Mouse (Mus musculus) lung, embryonic 15.5 days (tissue): Measurements from ENCODE around the gene Alkbh2. TPM values are rescaled to one million over a fixed set of nuclear protein-coding genes. Genes with fewer than 3 reads are reported as not detected.

Experiments
- ATAC-seq: fragments of 200-750 bp; cut with Nextera tagmentation; 2 replicates; pipeline ENCODE4 v1.8.0; 2017; ENCODE audit warnings: moderate number of reproducible peaks, borderline replicate concordance; ENCODE audit not compliant: low FRiP score, low TSS enrichment; ENCODE audit errors: extremely low read depth
- H3K27ac ChIP-seq: fragments of 300-500 bp; sonication (generic); 2 replicates; pipeline ENCODE4 v1.5.1; 2015; ENCODE audit warnings: moderate library complexity, mild to moderate bottlenecking, inconsistent platforms
- H3K27me3 ChIP-seq: fragments of 300-500 bp; sonication (generic); 2 replicates; pipeline ENCODE4 v1.6.1; 2015; ENCODE audit warnings: inconsistent platforms
- H3K36me3 ChIP-seq: fragments of 300-500 bp; sonication (generic); 2 replicates; pipeline ENCODE4 v1.6.1; 2015; ENCODE audit warnings: inconsistent platforms
- H3K4me1 ChIP-seq: fragments of 300-500 bp; sonication (generic); 2 replicates; pipeline ENCODE4 v1.6.1; 2015; ENCODE audit warnings: inconsistent platforms
- H3K4me2 ChIP-seq: fragments of 300-500 bp; sonication (generic); 2 replicates; pipeline ENCODE4 v1.6.1; 2015; ENCODE audit warnings: inconsistent platforms, mild to moderate bottlenecking, moderate library complexity
- H3K4me3 ChIP-seq: fragments of 300-500 bp; sonication (generic); 2 replicates; pipeline ENCODE4 v1.5.1; 2015; ENCODE audit warnings: mild to moderate bottlenecking, inconsistent platforms
- H3K9ac ChIP-seq: fragments of 300-500 bp; sonication (generic); 2 replicates; pipeline ENCODE4 v1.6.1; 2015; ENCODE audit warnings: inconsistent platforms
- H3K9me3 ChIP-seq: fragments of 300-500 bp; sonication (generic); 2 replicates; pipeline ENCODE4 v1.6.1; 2016; ENCODE audit warnings: inconsistent platforms
- WGBS: fragments of 180-500 bp; shearing (Covaris S2); methylation state at CpG from one replicate; pipeline ENCODE4 v1.1.7; 2015; 5-methylcytosine and 5-hydroxymethylcytosine counted together
- polyA plus RNA-seq: library from polyadenylated mRNA; unstranded; fragments of >200 nt; fragmentation: Nextera tagmentation; extraction: Ambion mirVana; gene quantifications from 2 replicates; pipeline ENCODE4 v1.2.1, GENCODE M21; 2015

The Alkbh2 gene
- polyA plus RNA-seq, 1 experiment from 2014 or later: 10.3 TPM

DNA sequence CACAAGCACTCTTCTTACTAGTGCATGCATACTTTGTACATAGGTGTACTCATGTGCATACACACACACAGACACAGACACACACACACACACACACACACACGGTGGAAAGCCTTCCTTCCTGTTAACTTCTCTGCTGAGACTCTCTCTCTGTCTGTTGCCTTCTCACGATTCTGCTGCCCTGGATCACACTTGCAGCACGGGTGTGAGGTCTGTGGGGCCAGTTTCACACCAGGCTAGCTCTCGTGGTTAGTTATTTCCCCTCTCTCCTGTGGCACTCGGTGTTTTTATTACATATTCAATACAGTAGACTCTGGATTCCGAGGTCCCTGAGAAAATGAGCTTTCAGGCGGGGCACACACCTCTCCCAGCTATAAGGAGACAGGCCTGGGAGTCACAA is 11.4 kb downstream of the Alkbh2 start:
- Histone ChIP-seq H3K4me1 (no peaks in the 10 kb centered on the region), H3K36me3 (peaks cover 50% of the 10 kb centered on the region), H3K4me3 (no peak overlapping the region), H3K9ac (no peak overlapping the region), H3K4me2 (no peak overlapping the region), H3K9me3 (no peaks in the 10 kb centered on the region), H3K27ac (no peak overlapping the region), H3K27me3 (no peaks in the 10 kb centered on the region)
- ATAC-seq: no peak
- WGBS: 73% methylated on average over 7 of the region's 7 CpGs

DNA sequence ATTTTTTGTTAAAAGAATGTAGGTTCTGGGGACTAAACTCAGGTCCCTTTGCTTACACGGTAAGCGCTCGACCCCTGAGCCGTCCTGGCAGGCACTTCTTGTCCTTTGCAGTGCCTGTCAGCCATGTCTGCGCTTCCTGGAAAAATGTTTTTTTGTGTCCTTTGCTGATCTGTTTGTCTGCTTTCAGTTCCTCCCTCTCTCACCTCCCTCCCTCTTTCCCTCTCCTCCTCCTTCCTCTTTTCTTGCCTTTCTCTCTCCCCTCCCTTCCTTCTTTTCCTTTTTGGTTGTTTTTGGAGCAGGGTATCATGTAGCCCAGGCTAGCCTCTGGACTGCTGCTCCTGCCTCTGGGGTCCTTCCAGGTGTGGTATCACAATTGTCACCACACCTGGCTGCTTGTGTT is 13.0 kb downstream of the Alkbh2 start:
- Histone ChIP-seq H3K9me3 (no peaks in the 10 kb centered on the region), H3K4me2 (no peak overlapping the region), H3K27me3 (no peaks in the 10 kb centered on the region), H3K36me3 (peaks cover 50% of the 10 kb centered on the region), H3K27ac (no peak overlapping the region), H3K4me3 (no peak overlapping the region), H3K9ac (no peak overlapping the region), H3K4me1 (no peaks in the 10 kb centered on the region)
- 73% methylated on average over 5 of the region's 5 CpGs for WGBS
- no peak for ATAC-seq

DNA sequence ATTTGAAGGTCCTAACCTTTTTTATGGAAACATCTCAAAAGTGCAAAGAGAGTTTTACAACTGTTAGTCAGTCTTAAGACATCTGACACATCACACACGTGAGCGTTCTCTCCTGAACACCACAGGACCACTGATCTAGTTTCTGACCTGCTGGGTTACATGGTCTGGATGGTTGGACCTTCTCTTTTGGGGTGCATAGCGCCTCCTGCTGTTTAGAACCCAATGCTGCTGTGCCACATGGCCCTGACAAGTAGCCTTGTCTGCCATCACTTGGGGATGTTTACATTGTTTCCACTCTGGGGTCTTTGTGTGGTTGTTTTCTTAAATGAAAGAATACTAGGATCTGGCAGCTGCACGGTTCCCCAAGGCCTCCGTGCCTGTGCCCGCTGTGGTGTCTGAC is 14.7 kb downstream of the Alkbh2 start:
- ATAC-seq: no peak
- 81% methylated on average over 6 of the region's 6 CpGs for WGBS

DNA sequence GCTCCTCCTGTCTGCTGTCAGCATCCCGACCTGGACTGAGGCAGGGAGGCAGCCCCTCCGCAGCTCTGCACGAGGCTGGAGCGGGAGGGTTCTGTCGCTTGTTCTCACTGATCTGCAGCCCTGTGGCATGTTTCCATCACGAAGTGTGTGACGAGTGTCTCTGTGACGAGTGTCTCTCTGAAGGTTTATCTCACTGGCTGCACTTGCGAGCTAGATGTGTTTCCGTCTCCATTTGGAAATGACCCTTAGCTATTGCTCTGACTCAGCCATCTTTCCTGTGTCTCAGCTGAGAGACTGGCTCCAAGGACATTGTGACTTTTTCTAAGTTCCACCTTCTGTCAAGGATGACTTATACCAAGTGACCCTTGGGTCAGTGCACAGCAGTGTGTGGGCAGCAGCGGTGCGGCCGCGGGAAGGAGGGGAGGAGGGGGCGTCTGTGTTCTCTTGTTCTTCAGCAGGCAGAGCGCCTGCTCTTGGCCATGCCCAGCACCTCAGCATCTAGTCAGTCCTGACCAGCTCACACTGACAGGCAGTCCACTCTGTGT is 21.6 kb downstream of the Alkbh2 start:
- ATAC-seq: no peak
- Histone ChIP-seq H3K9me3 (no peaks in the 10 kb centered on the region), H3K36me3 (peaks cover 61% of the 10 kb centered on the region), H3K27me3 (no peaks in the 10 kb centered on the region), H3K4me2 (no peak overlapping the region), H3K4me3 (no peak overlapping the region), H3K27ac (no peak overlapping the region), H3K9ac (no peak overlapping the region), H3K4me1 (peaks cover 4% of the 10 kb centered on the region)
- WGBS: 75% methylated on average over 16 of the region's 16 CpGs

More for the DNA sequence above, 14.7 kb downstream of the Alkbh2 start:
- H3K9me3 ChIP-seq: no peaks in the 10 kb centered on the region
- H3K27me3 ChIP-seq: no peaks in the 10 kb centered on the region
- H3K4me1 ChIP-seq: no peaks in the 10 kb centered on the region
- peaks cover 60% of the 10 kb centered on the region for H3K36me3 ChIP-seq
- H3K4me3 ChIP-seq: no peak overlapping the region
- no peak overlapping the region for H3K9ac ChIP-seq
- H3K27ac ChIP-seq: no peak overlapping the region
- H3K4me2 ChIP-seq: no peak overlapping the region

DNA sequence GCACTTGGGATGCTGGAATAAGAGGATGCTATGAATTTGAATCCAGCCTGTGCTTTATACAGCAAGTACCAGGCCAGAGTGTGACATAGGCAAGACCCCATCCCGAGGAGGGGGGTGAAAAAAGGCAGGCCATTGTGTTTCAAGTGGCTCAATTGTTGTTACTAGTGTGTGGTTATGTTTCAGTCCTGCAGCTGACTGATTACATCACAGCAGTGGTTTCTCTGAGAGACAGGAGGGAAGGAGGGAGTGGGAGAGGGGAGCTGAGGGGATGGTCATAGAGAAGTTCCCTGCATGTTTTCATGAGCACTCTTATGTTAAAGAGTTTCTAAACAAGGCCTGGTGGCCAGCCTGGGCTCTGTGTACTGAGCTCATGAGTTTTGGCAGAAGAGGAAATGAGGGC is 25.2 kb downstream of the Alkbh2 start:
- 72% methylated on average over 1 of the region's 1 CpGs for WGBS
- Histone ChIP-seq H3K9ac (no peak overlapping the region), H3K4me3 (no peak overlapping the region), H3K27ac (no peak overlapping the region), H3K36me3 (peaks cover 25% of the 10 kb centered on the region), H3K27me3 (no peaks in the 10 kb centered on the region), H3K4me1 (peaks cover 15% of the 10 kb centered on the region), H3K4me2 (no peak overlapping the region), H3K9me3 (no peaks in the 10 kb centered on the region)
- no peak for ATAC-seq

DNA sequence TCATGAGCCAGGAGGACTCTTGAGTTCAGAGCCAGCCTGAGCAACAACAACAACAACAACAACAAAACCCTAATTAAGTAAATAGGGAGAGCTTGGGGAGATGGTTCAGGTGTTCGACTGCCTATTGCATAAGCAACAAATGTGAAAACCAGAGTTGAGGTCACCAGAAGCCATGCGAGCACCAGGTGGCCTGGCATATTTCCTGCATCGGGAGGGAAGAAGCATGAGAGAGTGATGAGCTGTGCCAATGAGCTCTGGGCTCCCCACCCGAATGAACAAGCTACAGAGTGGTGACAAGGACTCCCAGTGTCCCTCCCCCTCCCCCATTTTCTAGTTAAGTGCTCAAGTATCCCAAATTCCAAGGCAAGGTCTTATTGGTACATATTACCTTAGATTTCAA is 26.1 kb downstream of the Alkbh2 start:
- Histone ChIP-seq H3K9me3 (no peaks in the 10 kb centered on the region), H3K4me1 (peaks cover 15% of the 10 kb centered on the region), H3K27me3 (no peaks in the 10 kb centered on the region), H3K4me3 (no peak overlapping the region), H3K36me3 (peaks cover 20% of the 10 kb centered on the region), H3K27ac (no peak overlapping the region), H3K9ac (no peak overlapping the region), H3K4me2 (no peak overlapping the region)
- ATAC-seq: no peak
- WGBS: 82% methylated on average over 4 of the region's 4 CpGs

DNA sequence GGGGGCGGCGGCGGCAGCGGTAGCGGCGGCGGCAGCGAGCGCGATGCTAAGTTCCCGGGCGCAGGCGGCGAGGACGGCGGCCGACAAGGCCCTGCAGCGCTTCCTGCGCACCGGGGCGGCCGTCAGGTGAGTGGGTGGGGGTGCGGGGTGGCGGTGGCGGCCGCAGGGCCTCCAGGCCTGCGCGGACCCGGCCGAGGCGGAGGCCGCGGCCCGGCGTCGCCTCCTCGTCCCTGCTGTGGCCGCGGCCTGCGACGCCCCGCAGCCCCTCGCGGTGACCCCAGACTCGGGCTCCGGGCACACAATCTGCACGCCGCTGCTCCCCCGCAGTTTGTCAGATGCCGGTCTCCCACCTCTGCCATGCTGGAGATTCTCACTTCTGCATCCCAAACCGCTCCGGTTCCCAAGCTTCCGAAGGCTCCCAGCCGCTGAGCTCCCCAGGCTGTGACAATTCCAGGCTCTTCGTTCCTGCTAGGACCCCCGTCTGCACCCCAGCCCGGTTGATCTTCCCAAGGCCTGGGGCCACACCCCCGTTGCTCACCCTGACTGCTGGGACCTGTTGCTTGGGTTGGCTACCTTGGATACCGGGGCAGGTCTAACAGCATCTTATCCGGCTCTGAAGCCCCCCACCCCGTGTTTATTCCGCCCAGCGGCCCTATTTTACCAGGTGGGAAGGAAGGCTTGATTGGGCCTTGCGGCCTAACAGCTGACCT is 27.5 kb downstream of the Alkbh2 start:
- H3K27ac ChIP-seq: peak overlapping the region; percentile 45

DNA sequence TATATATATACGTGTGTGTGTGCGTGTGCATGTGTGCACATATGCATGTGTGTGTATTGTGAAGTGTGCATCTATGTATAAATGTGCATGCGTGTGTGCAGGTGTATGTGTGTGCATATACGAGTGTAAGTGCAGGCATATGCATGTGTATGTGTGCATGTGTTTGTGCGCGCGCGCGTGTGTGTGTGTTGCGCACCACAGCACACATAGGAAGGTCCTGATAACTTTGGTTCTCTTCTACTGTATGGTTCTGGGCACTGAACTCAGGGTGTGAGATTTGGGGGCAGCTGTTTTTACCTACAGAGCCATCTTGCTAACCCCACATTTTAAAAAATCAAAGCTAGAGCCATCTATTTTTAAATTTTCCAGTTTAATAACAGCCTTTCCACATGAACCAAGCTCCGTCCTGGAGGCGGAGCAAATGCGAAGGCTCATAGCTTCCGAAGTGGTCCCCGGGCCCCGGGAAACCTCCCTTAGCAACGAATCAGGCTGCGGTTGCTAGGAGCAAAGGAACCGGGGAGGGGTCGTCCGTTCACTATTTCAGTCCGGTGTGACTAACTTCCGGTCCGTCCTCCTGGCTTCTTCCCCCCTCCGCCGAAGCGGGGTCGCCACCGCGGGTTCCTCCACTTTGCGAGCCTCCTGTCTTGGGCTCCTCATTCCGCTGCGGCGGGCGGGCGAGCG is 28.2 kb downstream of the Alkbh2 start:
- H3K4me3 ChIP-seq: peak overlapping the region; percentile 94
- 6% methylated on average over 37 of the region's 37 CpGs for WGBS
- H3K27me3 ChIP-seq: no peaks in the 10 kb centered on the region
- peak; percentile 92 for ATAC-seq
- peaks cover 15% of the 10 kb centered on the region for H3K4me1 ChIP-seq
- H3K36me3 ChIP-seq: 0 out of 2 replicates have a peak, but pooled peaks cover 6% of the 10 kb centered on the region
- peak overlapping the region; percentile 45 for H3K27ac ChIP-seq
- H3K9ac ChIP-seq: peak overlapping the region; percentile 95
- H3K4me2 ChIP-seq: peak overlapping the region; percentile 88
- H3K9me3 ChIP-seq: no peaks in the 10 kb centered on the region

More for the DNA sequence above, 27.5 kb downstream of the Alkbh2 start:
- peak overlapping the region; percentile 88 for H3K4me2 ChIP-seq
- peaks cover 15% of the 10 kb centered on the region for H3K4me1 ChIP-seq
- peaks cover 6% of the 10 kb centered on the region; the same call in 1 of the 2 replicates for H3K36me3 ChIP-seq
- H3K9me3 ChIP-seq: no peaks in the 10 kb centered on the region
- peak; percentile 80; the same call in 1 of the 2 replicates for ATAC-seq
- WGBS: 3% methylated on average over 54 of the region's 64 CpGs
- H3K9ac ChIP-seq: peak overlapping the region; percentile 95
- peak overlapping the region; percentile 94 for H3K4me3 ChIP-seq
- no peaks in the 10 kb centered on the region for H3K27me3 ChIP-seq

DNA sequence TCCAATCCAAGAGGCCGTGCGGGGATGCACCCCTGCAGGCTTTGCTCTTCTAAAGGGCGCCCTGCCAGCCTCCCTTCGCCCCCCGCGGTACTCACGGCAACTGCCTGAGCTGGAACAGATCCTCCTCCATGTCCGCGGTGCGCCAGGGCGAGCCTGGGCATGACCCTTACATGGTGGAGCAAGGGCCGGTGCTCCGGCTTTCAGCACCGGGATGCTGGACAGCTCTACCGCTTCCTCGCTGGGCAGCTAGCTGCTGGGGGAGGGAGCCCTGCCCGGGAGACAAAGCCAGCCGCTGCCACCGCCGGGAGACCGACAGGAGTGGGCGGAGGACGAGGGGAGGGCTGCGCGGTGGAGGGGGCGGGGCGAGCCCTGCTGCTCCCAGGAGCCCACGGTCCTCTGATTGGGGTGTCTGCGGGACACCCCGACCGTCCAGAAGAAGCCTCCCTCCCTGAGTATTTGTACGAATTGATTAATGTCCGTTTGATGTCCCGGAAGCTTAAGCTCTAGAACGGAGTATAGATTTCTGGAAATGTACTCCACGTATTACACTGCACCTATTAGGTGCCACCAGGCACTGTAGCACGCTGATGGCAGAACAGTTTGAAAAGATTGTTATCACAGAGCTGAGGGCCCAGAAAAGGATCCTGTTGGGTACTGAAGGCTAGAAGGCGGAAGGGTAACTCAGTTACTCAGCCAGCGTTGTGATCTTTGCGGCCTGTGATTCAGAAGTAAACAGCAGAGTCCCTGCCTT is 36.8 kb downstream of the Alkbh2 start, which contains the start of gene Svop:
TSS of gene Svop (minus strand) at position 514 of the 751 bp plus-strand sequence.
- 0 out of 2 replicates have a peak within 1 kb of the TSS, but pooled peaks have one; percentile 13 for H3K4me3 ChIP-seq
- H3K4me2 ChIP-seq: peak within 1 kb of the TSS; percentile 47; the same call in 1 of the 2 replicates

DNA sequence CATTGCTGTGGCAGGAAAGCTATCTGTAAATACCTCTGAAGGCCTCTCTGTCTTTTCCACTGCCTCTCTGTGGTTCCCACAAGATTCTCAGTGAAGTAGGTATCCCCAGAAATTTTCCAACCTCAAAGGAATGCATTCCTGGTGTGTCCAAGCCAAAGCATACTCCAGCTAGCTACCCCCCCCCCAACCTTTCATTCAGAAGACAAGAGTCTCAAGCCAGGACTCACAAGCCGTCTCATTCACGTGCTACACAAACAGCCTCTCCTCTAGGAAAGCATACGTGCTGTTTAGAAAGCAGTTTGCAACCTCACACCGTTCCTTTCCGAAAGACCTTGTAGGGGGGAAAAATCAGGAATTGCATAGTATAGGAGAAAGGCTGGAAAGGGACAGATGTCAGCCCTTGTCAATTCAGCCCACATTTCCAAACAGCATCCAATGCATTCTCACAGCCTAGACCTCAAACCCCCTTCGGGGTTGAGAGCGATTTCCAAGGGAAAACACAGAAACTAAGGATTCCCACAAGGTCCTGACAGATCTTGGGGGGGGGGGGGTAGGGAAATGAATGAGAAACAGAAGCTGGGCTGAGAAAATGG is 37.5 kb downstream of the Alkbh2 start:
- ATAC-seq: no peak
- H3K27ac ChIP-seq: no peak overlapping the region
- peak overlapping the region; percentile 47; the same call in 1 of the 2 replicates for H3K4me2 ChIP-seq
- no peaks in the 10 kb centered on the region for H3K9me3 ChIP-seq
- H3K4me3 ChIP-seq: no peak overlapping the region
- 27% methylated on average over 7 of the region's 7 CpGs for WGBS
- H3K9ac ChIP-seq: no peak overlapping the region
- peaks cover 8% of the 10 kb centered on the region; the same call in 1 of the 2 replicates for H3K27me3 ChIP-seq
- peaks cover 6% of the 10 kb centered on the region; the same call in 1 of the 2 replicates for H3K4me1 ChIP-seq
- no peaks in the 10 kb centered on the region for H3K36me3 ChIP-seq

More for the DNA sequence above, 36.8 kb downstream of the Alkbh2 start, which contains the start of gene Svop:
- no peak within 1 kb of the TSS for H3K27ac ChIP-seq
- no peak within 1 kb of the TSS for H3K9ac ChIP-seq
- no peaks in the 10 kb centered on the region for H3K9me3 ChIP-seq
- ATAC-seq: peak; percentile 78
- H3K36me3 ChIP-seq: no peaks in the 10 kb centered on the region
- 3% methylated on average over 40 of the region's 40 CpGs for WGBS
- H3K4me1 ChIP-seq: peaks cover 6% of the 10 kb centered on the region; the same call in 1 of the 2 replicates
- peaks cover 8% of the 10 kb centered on the region; the same call in 1 of the 2 replicates for H3K27me3 ChIP-seq

DNA sequence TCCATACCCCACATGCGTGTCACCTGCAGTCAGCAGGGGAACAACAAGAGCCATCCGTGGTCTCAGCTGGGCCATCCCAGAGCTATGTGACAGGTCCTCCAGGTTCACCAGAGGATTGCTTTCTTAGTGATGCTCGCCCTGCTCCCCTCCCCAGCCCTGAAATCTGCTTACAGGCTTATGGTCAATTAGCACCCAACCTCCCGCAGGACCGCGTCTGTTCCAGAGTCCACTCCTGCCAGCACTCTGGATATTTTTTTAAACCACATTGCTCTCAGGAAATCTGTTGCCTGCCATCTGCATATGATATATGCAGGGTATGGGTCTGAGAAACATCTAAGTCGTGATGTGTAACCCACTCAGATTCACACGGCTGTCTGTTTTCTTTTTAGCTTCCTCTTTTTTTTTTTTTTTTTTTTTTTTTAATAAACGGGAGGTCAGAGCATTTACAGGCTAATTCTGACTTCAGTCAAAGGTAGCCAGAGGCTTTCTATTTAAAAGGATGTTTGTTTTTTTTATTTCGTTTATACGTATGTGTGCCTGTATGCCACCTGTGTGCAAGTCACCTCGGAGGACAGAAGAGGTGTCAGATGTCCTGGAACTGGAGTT is 40.0 kb downstream of the Alkbh2 start:
- WGBS: 66% methylated on average over 12 of the region's 12 CpGs
- H3K27me3 ChIP-seq: peaks cover 8% of the 10 kb centered on the region; the same call in 1 of the 2 replicates
- no peaks in the 10 kb centered on the region for H3K9me3 ChIP-seq

More for the DNA sequence above, 40.0 kb downstream of the Alkbh2 start:
- Histone ChIP-seq H3K4me2 (no peak overlapping the region), H3K4me1 (peaks cover 6% of the 10 kb centered on the region; the same call in 1 of the 2 replicates), H3K27ac (no peak overlapping the region), H3K36me3 (no peaks in the 10 kb centered on the region), H3K9ac (no peak overlapping the region), H3K4me3 (no peak overlapping the region)
- ATAC-seq: no peak
